Mouse (Mus musculus) retina, adult 2 months (tissue): ENCODE measurements at regions not wholly inside any gene's neighbourhood (a gene's known extent, or its start where the extent isn't known, plus 50 kb on each side); places are given as distances from the start of the nearest gene placed in this dataset.

Experiments
- DNase-seq: peaks from one replicate; pipeline ENCODE4 v3.0.0-alpha.2; 2012; ENCODE audit warnings: low read depth, low spot score

DNA sequence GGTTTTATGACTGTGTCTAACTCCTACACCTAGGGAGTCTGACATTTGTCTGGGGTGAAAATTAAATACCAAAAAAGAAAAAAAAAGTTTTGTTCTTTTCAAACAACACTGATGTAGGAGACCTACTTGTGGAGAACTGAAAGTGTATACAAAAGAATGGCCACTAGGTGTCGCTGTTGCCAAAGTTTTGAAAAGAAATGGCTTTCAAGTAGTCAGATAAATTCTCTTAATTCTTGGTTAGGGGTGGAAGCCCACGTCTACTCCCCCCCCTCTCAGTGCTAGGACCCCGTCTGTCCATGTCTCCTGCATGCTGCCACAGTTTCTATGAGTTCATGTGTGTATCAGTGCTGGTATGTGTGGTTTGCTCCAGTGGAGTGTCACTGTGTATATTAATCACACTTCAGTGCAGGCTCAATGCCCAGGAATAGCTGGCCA lies 100.7 kb upstream of the Spred2 start:
- peak; percentile 41 for DNase-seq

DNA sequence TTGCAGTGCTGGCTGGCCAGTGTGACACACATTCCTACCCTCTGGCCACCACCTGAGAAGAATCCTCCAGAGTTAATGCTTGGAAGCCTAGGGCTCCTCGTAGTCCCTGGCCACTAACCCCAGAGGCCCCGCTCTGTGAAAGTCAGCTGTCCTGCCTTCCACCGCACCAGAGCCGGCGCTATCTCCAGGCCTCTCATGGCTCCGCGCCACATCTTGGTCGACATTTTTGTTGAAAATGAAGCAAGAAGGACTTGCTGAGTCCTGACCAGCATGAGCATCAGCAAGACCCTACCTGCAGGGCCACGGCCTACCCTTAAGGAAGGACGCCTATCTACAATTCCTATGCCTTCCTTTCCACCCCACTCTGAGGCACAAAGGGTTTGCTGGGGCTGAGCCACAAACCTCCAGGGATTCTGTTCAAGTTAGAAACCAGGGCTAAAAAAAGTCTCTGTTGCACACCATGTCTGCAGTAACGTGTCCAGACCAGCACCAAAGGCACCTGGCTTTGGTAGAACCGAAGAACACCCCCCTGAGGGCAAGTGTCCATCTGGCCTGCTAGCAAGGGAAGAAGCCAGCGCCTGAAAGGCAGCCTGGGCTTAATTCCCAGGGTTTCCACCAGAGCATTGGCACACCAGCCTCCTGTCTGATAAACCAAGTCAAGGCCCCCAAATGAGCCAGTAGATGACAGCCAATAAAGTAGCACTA lies 97.5 kb upstream of the Spred2 start:
- no peak for DNase-seq

DNA sequence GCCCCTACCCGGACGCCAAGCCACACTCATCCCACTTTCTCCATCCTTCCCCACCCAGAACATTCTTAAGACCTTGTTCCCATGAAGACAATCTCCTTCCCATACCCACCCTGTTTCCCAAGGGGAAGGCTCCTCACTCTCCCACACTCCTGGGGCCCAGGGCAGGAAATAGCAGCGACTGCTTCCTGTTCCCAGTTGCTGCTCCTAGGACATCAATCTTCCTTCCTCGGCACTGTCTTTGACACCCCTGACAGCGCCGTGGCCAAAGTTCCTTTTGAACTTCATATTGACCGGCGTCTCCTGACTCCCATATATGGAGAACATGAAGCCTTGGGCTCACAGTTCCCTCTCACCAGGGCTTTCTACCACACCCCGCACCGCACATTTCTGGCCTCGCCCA lies 96.2 kb upstream of the Spred2 start:
- DNase-seq = no peak

DNA sequence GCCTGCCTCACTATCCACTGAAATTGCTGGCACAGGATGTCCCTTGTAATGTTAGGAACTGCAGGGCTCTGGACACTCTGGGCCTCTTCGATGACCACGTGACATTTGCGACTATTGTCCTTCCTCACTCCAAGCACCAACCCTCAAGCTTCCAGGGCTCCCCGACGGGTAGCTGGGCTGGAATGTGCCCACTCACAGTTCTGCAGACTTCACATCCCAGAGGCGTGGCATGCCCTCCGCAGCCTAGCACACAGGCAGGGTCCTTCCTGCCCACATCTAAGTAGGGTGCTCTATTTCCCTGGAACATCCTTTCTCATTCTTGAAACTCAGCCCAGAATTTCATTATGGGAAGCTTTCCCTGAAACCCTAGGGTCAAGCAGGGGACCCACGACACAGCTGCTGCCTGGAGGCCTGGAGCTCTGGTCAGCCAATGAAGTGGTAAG lies 95.2 kb upstream of the Spred2 start:
- no peak for DNase-seq

DNA sequence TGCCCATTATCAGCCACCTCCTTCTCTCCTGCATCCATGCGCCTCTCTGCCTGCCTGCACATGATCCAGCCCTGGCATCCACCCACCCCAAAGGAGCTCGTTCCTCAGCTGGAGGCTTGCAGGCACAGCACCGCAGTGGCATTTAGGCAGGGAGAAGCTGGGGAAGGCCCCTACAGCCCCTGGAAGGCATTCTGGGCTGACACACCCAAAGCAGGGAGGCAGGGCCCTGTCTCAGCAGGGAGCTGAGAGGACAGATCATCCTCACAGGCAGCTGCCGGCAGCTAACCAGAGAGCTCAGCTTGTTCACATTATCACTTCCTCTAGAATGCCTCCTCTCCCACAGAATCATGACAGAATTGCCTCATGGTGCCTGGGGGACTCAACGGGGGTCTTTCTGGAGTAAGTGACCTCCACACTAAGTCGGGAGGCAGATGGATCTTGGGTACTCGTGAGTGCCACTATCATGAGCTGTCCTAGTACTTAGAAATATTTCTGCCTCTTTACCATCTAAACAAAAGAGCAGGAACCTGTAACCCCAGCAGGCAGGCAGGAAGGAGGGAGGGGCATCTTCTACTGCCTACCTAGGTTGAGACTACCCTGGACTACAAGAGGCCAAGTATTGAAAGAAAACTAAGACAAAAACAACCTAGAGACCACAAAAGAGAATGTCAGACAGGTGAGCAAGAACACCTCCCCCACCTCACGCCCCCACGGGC lies 94.5 kb upstream of the Spred2 start:
- no peak for DNase-seq

DNA sequence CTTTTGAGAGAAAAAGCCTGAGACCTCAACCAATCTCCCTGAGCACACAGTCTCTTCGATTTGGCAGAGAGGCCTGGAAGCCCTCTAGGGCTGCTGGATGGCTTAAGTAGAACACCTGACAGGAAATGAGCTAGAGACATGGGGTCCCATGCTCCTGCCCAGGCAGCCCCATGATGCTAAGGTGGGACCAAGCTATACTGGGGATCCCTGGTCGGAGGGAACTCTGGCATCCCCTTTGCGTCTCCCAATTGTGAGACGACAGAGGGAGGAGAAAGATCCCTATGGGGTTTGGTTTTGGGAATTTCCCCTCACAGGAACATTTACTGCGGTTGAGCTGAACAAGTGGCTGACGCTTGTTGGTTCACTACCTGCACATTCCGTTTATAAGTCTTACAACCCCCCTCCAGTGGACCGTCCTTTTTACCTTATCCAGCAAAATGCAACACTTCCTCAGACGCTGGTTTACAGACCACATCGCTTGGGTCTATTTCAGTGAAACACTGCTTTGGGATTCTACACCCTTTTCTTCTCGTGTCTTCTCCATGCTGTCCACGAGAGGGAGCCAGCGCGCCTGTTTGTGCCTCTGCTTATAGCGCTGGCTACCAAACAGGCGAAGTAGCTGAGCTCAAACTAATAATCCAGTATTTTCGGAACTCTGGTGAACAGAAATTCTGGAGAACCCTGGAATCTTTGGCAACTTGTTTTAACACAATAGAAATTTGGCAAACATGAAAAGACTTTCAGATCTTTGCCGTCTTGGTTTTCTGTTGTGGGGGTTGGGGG lies 93.7 kb upstream of the Spred2 start:
- peak; percentile 28 for DNase-seq

DNA sequence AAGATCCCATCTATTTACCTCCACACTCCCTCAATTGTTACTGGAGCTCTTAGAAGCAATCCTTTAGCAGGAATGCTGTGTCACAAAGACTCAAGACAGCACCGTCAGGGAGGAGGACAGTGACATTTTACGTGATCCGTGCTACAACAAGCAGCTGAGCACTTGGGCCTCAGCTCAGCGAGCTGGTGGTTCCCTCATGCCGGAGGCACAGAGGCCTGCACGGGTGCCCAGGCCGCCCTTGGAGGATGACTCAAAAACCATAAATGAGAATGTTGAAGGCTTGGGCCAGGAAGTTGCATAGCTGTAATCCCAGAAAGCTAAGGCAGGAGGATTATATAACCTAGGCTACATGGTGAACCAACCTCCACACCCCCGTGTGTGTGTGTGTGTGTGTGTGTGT lies 89.6 kb upstream of the Spred2 start:
- no peak for DNase-seq

DNA sequence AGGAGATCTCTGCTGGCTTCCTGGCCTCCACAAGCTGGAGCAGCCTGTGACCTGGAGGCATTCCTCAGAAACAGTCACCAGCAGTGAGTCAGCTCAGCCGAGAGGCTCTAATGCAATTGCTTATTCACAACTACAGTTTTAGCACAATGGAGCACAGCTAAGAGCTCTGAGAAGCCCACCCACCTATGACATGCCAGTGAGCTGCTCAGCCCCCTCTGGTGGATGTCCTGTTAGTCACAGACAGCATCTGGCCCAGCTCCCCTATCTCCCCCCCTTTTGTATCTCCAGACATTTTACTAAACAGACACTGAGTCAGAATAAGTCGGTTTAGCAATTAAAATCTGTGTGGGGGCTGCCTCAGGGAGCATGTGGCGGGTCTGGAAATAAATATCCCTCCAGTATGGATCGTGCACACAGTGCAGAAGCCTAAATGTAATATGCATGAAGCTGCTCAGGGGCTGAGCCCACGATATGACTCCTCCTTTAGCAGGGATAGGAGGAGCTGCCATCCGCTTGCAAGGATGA lies 88.9 kb upstream of the Spred2 start:
- DNase-seq = no peak

DNA sequence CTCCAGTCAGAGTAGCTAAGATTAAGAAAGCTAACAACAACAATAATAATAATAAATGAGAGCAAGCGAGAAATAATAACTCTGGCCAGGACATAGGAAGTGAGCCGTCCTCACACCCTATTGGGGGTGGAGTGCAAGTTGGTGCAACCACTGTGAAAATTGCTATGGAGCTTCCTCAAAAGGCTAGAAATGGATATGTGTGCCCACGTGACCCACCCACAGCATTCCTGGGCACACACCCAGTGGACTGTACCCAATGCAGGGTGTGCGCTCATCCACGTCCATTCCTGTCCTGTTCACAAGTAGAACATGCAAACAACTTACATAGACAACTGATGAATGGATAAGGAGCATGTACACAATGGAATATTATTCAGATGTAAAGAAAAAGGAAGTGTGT lies 85.2 kb upstream of the Spred2 start:
- DNase-seq = no peak

DNA sequence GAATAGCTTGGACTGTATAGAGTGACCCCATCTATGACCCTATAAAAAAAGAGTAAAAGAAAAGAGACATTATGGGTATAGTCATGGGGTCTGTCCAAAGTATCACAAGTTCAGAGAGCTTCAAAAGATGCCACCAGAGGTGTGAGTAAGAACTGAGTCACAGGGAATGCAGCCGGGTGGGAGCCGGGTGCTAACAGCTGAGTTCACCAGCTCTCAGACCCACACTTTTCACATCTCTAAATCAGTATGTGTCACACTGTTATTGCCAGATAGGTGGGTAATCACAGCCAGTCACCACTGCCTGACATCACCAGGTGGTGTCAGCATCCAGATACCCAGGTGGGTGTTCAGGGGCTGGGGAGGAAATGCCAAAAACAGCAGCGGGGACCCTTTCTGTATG lies 81.1 kb upstream of the Spred2 start:
- DNase-seq = no peak

DNA sequence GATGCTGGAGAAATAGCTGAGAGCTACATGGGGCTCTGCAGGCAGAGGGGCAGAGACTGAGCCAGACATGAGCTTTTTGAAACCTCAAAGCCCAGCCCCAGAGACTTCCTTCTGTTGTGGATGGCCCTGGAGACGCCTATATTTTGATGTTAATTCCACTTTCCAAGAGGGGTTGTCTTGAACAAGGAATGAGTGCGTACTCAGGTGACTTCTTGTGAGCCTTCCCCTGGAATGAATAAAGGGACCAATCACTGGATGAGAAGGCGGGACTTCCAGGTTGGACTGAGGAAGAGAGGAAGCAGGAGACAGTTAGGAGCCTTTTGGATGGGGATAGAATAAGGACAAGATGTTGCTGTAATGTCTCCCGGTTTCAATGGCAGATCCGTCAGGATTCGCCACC lies 76.3 kb upstream of the Spred2 start:
- no peak for DNase-seq

DNA sequence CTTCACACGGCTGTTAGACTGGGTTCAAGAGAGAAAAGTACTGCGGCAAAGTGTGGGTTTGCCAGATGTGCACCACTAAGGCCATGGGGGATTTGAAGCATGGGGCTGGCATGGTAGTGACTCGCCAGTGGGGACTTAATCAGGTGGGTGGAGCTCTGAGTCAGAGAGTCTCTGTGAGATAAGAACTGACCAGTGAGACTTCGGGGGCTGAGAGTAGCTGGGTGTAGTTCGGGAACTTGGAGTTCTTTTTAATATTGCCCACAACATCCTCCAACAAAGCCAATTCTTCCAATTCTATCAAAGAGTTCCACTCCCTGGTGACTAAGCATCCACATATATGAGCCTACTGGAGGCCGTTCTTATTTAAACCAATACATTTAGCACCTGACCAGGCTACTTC lies 75.8 kb upstream of the Spred2 start:
- no peak for DNase-seq

DNA sequence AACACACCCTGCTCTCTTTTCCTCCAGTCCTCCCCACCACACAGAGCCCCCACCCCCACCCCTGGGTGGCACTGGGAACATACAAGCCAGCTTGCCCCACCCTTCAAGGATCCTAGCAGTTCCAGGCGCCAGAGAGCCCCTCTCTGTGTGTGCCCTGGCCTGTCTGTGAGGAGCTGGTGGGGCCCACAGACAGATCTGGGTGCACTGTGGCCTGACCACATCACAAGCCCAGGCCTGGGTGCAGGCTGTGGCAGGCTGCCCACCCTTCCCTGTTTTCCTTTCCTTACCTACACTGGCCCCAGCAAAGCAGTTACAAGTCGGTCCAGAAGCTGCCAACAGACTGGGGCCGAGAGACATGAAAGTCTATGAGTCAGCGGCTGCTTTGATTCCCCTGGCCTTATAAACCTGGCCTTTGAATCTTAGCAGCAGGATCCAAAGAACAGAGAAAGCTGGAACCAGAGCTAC lies 74.8 kb upstream of the Spred2 start:
- no peak for DNase-seq

DNA sequence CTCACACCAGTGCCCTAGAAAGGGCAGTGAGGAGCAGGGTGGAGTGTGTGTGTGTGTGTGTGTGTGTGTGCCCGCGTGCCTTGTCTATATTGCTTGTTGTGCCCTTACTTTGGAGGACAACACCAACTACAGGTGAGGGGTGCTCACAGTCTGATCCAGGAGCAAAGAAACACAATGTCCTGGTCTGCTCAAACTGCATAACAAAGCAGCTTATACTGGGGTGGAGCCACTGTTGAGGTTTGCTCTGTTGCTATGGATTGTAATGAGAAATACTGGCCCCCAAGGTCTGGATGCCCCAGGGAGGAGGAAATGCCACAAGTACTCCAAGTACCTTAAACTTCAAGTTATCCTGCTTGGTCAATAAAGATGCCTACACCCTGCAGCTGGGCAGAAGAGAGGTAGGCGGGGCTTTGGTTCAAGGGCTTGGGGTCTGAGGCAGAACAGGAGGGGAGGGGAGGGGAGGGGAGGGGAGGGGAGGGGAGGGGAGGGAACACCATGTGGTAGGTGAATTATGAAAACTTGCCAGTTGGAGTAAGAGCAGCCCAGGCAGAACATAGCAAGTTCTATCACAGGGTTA lies 74.2 kb upstream of the Spred2 start:
- DNase-seq = no peak

DNA sequence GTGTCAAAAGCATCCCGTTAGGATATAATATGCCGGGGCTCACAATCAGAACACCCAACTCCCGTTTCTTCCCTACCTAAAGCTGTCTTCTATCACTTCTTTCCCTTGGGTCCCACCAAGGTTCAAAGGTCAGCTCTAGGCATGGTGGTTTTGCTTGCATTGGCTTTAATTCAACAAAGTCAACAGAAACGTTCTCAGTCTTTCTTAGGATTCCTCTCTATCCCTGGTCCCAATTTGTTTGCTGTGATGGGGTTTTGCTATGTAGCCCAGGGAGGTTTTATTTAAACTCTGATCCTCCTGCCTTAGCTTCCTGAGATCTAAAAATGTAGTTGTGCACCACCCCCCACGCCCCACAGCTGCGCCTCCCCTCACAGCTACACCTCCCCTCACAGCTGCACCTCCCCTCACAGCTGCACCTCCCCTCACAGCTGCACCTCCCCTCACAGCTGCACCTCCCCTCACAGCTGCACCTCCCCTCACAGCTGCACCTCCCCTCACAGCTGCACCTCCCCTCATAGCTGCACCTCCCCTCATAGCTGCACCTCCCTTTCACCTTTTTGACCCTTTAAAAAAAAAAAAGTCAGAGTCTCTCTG lies 73.1 kb upstream of the Spred2 start:
- DNase-seq = no peak

DNA sequence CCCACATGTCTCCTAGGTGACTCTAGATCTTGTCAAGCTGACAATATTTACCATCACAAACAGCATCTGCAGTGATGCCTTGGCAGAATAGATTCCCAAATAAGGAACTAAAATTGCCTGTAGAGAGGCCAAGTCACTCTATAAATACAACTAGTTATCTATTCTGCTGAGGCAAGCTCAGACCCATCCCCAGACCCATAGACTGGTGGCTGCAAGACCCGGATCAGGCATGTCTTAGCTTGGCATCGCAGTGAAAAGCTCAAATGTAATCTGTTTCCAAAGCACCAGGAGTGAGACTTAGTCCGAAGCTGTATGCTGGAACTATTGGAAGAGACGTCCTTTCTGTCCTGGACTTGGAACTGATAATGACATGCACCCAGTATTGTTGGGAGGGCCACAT lies 62.6 kb upstream of the Spred2 start:
- no peak for DNase-seq

DNA sequence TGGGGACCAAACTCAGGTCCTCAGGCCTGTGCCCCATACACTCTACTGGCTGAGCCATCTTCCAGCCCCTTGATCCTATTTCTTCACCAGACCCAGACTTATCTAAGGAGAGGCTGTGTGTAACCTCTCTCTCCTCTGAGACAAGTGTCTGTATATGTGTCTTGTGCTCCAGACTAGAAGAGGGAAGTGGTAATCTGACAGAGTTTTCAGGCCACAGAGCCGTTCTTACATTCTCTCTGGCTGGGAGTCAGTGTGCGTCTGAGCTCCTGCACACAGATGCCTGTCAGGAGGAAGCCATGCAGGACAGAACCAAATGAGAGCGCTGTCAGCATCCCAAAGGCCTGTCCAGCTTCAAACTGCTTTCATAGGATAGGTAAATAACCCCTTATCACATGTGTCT lies 60.8 kb upstream of the Spred2 start:
- no peak for DNase-seq

DNA sequence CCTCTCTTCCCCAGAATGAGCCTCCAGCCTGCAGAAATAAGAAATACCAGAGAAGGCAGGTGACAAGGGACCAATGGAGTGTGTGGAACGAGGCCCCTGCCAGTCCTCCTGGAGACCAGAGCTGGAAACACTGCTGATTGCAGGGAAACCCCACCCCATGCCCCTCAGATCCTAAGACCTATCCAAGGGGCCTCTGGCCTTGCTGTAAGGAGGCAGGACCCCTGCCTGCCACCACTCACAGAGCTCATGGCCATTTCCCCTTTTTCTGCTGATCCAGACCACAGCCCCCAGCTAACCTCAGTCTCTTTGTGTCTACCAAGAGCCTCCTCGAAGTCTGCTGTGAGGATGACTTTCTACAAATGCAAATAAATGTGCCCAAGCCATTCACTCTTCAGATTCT lies 57.9 kb upstream of the Spred2 start:
- DNase-seq = no peak

DNA sequence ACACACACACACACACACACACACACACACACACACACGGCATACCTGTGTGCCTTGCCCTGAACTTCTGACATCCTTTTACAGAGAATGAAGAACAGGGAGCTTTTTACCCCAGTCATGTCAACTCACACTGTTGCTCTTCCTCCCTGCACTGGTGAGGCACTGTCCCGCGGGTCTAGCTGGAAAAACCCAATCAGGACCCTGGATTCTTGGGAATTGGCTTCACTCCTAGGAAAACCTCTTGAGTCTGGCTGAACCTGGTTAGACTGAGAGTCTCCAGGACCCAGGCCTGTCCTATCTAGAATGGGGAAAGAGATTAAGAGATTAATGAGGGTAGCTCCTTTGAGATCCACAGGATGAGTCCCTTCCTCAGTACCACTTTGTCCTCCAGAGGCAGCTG lies 54.5 kb upstream of the Spred2 start:
- DNase-seq = no peak

DNA sequence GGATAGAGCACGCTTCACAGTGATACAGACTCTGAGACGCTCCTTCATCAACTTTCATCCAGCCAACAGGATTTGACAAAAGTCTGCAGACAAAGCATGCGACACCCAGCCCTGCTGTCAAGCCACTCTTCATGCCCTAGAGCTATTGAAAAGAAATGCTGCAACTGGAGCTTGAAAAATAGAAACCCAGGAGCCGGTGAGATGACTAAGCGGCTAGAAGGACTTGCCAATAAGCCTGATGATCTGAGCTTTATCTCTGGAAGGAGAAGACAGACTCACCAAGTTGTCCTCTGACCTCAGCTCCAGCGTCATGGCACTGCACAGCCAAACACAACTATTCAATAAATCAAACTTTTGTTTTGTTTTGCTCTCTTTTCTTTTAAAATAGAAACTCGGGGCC lies 54.0 kb upstream of the Spred2 start:
- no peak for DNase-seq

DNA sequence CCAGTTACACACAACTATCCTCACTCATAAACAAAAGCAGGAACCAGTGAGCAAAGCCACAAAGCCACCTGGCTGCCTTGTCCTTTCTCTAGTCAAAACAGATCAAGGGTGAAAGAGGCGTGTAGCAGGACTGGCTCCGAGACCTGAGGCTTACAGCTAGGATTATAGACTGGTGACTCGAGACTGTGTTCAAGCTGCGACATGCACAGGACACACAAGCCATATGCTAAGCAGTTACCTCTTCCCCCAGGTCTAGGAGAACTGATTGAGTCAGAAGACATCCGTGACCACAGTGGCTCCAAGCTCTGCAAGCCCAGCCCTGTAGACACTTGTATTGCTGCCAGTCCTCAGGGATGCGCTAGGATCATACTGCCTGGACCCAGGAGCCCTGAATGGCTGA lies 50.4 kb upstream of the Spred2 start:
- DNase-seq = no peak
